Mouse (Mus musculus): ENCODE measurements around the gene Lzts2. TPM values are rescaled to one million over a fixed set of nuclear protein-coding genes. Genes with fewer than 3 reads are reported as not detected.

The Lzts2 gene
- polyA plus RNA-seq, 1 experiment from 2014 or later: 26.2 TPM

DNA sequence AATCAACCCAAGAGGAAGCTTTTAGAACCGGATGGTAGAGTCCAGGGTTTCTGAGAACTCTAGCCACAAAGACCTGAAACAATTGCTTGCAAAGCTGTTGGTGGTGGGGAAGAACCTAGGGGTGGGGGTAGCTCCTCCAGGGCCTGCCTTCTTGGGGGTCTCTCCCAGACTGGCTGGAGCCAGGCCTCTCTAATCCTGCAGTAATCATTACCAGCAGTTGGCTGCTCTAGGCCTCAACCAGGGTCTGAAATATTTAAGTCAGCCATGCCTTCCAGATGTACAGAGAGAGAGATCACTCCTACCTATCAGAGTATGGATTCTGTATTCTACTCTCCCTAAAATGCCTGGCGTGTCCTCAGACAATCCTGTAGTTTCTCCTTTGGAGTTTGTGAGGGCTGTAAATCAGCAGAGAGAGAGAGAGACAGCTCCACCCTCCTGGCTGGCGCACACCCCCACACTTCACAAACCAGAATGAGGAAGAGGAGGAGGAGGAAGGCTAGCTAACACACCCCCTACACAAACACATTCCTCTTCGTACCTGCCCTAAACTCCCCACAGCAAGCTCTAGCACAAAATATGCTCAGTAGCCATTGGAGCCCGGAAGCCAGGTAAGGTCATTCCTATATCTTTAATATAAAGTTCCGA is 511 bp upstream of the Lzts2 start:
- no peaks in the 10 kb centered on the region for H3K4me1 ChIP-seq (replicated peaks; ENCODE audit: control insufficient read depth, insufficient read depth, low read length)
- H3K9me3 ChIP-seq (ENCODE audit: control insufficient read depth): no peaks in the 10 kb centered on the region
- H3K4me2 ChIP-seq (replicated peaks; ENCODE audit: low read depth): peak overlapping the region; percentile 89
- no peak overlapping the region for H3K4me3 ChIP-seq (ENCODE audit: low read depth, low read length)
- peak overlapping the region; percentile 92 for H3K27ac ChIP-seq (ENCODE audit: low read depth, low read length)
- no peak for ATAC-seq
- H3K9ac ChIP-seq (ENCODE audit: low read depth, low read length): peak overlapping the region; percentile 8; the same call in 1 of the 2 replicates
- TF ChIP-seq CTCF (IDR thresholded peaks at IDR 0.05; ENCODE audit: low read depth): no peak
- WGBS: 34% methylated on average over 6 of the region's 6 CpGs
- no peaks in the 10 kb centered on the region for H3K27me3 ChIP-seq (replicated peaks; ENCODE audit: control insufficient read depth, insufficient read depth, low read length)
- peaks cover 29% of the 10 kb centered on the region for H3K36me3 ChIP-seq (ENCODE audit: control insufficient read depth, insufficient read depth)

DNA sequence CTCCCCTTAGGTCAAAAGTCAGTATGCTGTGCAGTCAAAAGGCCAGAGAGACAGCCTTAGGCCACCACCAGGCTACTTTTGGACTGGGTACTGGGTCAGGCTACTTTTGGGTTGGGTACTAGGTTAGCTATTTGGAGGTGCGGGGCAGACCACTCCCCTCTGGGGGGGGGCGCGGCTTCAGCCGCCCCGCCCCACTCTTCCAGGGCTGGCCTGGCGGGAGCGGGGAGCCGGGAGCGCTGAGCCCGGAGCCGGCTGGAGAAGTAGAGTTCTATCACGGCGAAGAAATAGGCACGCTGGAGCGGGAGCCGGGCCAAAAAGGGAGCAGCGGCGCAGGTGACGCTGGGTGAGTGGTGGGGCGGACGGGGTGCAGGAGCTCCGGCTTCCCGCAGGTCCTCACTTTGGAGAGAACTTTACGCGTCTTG is 778 bp downstream of the Lzts2 start:
- peak; percentile 41 for ATAC-seq
- WGBS: under 1% methylated on average over 25 of the region's 25 CpGs
- Histone ChIP-seq H3K4me2 (replicated peaks; ENCODE audit: low read depth) (peak overlapping the region; percentile 89), H3K27me3 (replicated peaks; ENCODE audit: control insufficient read depth, insufficient read depth, low read length) (no peaks in the 10 kb centered on the region), H3K9me3 (ENCODE audit: control insufficient read depth) (no peaks in the 10 kb centered on the region), H3K4me1 (replicated peaks; ENCODE audit: control insufficient read depth, insufficient read depth, low read length) (peaks cover 5% of the 10 kb centered on the region; the same call in 1 of the 2 replicates), H3K36me3 (ENCODE audit: control insufficient read depth, insufficient read depth) (peaks cover 24% of the 10 kb centered on the region), H3K27ac (ENCODE audit: low read depth, low read length) (peak overlapping the region; percentile 92), H3K4me3 (ENCODE audit: low read depth, low read length) (peak overlapping the region; percentile 66), H3K9ac (ENCODE audit: low read depth, low read length) (peak overlapping the region; percentile 48)
- no peak for TF ChIP-seq CTCF (IDR thresholded peaks at IDR 0.05; ENCODE audit: low read depth)

DNA sequence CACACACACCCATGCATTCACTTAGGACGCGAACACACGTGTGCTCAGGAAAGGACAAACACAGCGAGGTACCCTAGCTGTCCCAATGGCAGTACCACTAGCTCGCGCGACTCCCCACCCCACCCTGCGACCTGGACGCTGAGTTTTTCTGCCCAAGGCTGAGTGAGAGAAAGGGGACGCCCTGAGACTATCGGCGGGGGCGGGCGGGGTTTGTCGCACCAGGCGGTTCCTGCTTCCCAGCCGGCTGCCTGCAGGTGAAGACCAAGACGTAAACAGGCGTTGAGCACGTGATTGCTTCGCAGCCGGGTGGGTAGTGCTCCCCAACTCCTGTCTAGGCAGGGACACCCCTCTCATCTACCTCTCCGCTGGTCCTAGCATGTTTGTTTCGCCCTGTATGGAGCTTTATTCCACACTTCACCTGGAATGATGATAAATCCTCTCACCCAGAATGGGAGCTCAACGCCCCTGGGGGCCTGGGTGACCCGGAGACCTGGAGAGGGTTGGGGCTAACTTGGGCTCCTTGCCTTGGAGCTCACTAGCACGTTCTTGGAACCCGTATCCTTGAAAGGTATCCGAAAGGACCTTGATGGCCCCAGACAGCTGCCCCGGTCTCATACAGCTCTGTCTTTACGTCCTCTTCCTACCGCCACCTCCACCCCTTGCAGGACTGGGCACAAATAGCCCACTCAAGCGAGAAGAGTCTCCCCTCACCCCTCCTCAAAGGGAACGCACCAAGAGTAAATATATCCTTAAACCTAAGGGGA is 1.5 kb downstream of the Lzts2 start:
- WGBS: under 1% methylated on average over 33 of the region's 34 CpGs
- H3K9ac ChIP-seq (ENCODE audit: low read depth, low read length): peak overlapping the region; percentile 48
- H3K27me3 ChIP-seq (replicated peaks; ENCODE audit: control insufficient read depth, insufficient read depth, low read length): no peaks in the 10 kb centered on the region
- H3K9me3 ChIP-seq (ENCODE audit: control insufficient read depth): no peaks in the 10 kb centered on the region
- H3K36me3 ChIP-seq (ENCODE audit: control insufficient read depth, insufficient read depth): peaks cover 17% of the 10 kb centered on the region
- H3K4me2 ChIP-seq (replicated peaks; ENCODE audit: low read depth): peak overlapping the region; percentile 89
- H3K27ac ChIP-seq (ENCODE audit: low read depth, low read length): peak overlapping the region; percentile 92
- peaks cover 7% of the 10 kb centered on the region for H3K4me1 ChIP-seq (replicated peaks; ENCODE audit: control insufficient read depth, insufficient read depth, low read length)
- TF ChIP-seq CTCF (IDR thresholded peaks at IDR 0.05; ENCODE audit: low read depth): no peak
- ATAC-seq: peak; percentile 18
- H3K4me3 ChIP-seq (ENCODE audit: low read depth, low read length): peak overlapping the region; percentile 66

DNA sequence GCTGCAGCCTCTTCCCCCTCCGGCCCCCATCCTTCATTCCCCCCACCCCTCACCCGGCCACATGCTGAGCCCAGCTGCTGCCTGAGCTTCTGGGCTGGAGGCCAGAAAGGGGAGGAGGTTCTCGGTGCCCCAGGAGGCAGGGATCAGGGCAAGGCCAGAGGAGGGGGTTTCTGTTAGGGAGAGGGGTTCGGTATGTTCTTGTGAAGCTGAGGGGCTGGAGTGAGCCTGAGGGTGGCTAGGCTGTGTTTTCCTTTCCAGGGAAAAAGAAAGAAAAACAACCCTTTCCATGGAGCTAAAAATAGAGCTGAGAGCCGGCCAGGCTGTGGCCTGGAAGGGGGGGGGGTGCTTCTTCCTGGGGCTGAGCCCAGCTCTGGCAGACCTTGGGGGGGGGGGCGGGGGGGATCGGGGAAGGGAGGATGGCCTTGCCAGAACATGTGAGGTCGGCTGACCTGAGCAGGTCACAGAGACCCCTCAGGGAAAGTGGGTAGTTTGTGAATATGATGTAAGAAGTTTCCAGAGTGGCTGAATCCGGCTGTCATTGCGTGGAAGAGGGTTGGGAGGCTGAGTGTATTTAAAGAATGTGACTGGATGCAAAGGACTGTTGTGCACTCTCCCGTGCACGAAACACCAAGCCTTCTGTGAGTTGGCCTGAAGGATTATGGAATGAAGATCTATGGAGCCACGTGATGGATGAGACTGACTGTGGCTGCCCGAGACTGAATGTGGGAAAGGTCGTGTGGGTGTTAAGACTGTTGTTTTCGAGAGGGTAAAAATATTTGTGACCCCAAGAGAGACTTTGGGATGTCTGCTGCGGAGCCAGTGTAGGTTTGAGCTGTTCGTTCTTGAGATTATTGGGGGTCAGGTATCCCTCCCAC is 2.4 kb downstream of the Lzts2 start:
- peak overlapping the region; percentile 92 for H3K27ac ChIP-seq (ENCODE audit: low read depth, low read length)
- peak overlapping the region; percentile 66 for H3K4me3 ChIP-seq (ENCODE audit: low read depth, low read length)
- peak overlapping the region; percentile 69 for H3K9ac ChIP-seq (ENCODE audit: low read depth, low read length)
- H3K4me1 ChIP-seq (replicated peaks; ENCODE audit: control insufficient read depth, insufficient read depth, low read length): peaks cover 9% of the 10 kb centered on the region
- 2% methylated on average over 18 of the region's 18 CpGs for WGBS
- no peak for TF ChIP-seq CTCF (IDR thresholded peaks at IDR 0.05; ENCODE audit: low read depth)
- no peak for ATAC-seq
- H3K27me3 ChIP-seq (replicated peaks; ENCODE audit: control insufficient read depth, insufficient read depth, low read length): no peaks in the 10 kb centered on the region
- H3K36me3 ChIP-seq (ENCODE audit: control insufficient read depth, insufficient read depth): peaks cover 14% of the 10 kb centered on the region
- peak overlapping the region; percentile 89 for H3K4me2 ChIP-seq (replicated peaks; ENCODE audit: low read depth)
- H3K9me3 ChIP-seq (ENCODE audit: control insufficient read depth): no peaks in the 10 kb centered on the region

DNA sequence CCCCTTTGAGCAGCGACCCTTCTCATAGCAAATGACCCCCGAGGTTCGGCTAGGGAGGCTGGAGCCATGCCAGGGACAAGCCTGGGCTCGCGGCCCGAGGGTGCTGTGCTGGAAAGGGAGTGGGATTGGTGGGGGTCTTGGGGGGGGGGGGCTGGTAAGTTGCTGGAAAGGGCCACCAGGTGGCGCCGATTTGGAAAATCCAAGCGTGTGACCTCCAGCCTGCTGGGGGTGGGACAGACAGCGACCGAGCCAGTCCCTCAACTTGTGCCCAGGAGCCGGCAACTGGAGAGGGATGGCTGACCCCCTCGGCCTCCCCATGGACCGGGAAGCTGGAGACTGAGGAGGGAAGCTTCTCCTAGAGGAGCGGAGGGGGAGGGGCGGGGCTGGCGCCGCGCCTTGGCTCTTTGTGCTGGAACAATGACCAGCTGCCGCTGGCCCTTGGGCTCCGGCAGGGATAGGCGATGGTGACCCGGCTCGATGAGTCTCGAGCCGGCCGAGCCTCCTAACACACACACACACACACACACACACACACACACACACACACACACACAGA is 3.1 kb downstream of the Lzts2 start:
- TF ChIP-seq CTCF (IDR thresholded peaks at IDR 0.05; ENCODE audit: low read depth): peak; percentile 69
- H3K4me1 ChIP-seq (replicated peaks; ENCODE audit: control insufficient read depth, insufficient read depth, low read length): peaks cover 9% of the 10 kb centered on the region
- no peaks in the 10 kb centered on the region for H3K27me3 ChIP-seq (replicated peaks; ENCODE audit: control insufficient read depth, insufficient read depth, low read length)
- peak overlapping the region; percentile 92 for H3K27ac ChIP-seq (ENCODE audit: low read depth, low read length)
- H3K4me2 ChIP-seq (replicated peaks; ENCODE audit: low read depth): peak overlapping the region; percentile 89
- peak overlapping the region; percentile 69 for H3K9ac ChIP-seq (ENCODE audit: low read depth, low read length)
- peak; percentile 5; the same call in 1 of the 2 replicates for ATAC-seq
- WGBS: under 1% methylated on average over 21 of the region's 27 CpGs
- peak overlapping the region; percentile 66 for H3K4me3 ChIP-seq (ENCODE audit: low read depth, low read length)
- H3K9me3 ChIP-seq (ENCODE audit: control insufficient read depth): no peaks in the 10 kb centered on the region
- H3K36me3 ChIP-seq (ENCODE audit: control insufficient read depth, insufficient read depth): peaks cover 11% of the 10 kb centered on the region; the same call in 1 of the 2 replicates
